Mouse (Mus musculus) heart, embryonic 14.5 days (tissue): ENCODE data around the gene Foxi1. TPM values are rescaled to one million over a fixed set of nuclear protein-coding genes. Genes with fewer than 3 reads are reported as not detected.

Experiments used
- ATAC-seq: fragments of 200-750 bp; cut with Nextera tagmentation; 2 replicates; pipeline ENCODE4 v1.8.0; 2017; ENCODE audit warnings: low read depth, moderate TSS enrichment; ENCODE audit not compliant: insufficient number of reproducible peaks, insufficient read depth, low FRiP score
- H3K27ac ChIP-seq, 2 experiments: fragments of 200-500 bp in 1 of 2; fragments of 300-500 bp in 1 of 2; sonication (generic) in 1 of 2; replicated peaks in 1 of 2; 2 replicates each; pipeline ENCODE4 v1.5.1; 2012 to 2014; ENCODE audit warnings: low read depth in 2 of 2, low read length in 2 of 2, control low read depth in 1 of 2, mild to moderate bottlenecking in 1 of 2, mixed read lengths in 1 of 2; ENCODE audit not compliant: control insufficient read depth in 1 of 2, insufficient read depth in 1 of 2
- H3K27me3 ChIP-seq: fragments of 300-500 bp; sonication (generic); 2 replicates; pipeline ENCODE4 v1.6.1; 2014; ENCODE audit warnings: mild to moderate bottlenecking, low read length, control low read depth; ENCODE audit not compliant: control insufficient read depth, insufficient read depth
- H3K36me3 ChIP-seq: fragments of 300-500 bp; sonication (generic); 2 replicates; pipeline ENCODE4 v1.6.1; 2014; ENCODE audit warnings: mild to moderate bottlenecking, control low read depth, low read length, mixed read lengths; ENCODE audit not compliant: control insufficient read depth, insufficient read depth
- H3K4me1 ChIP-seq, 2 experiments: fragments of 200-500 bp in 1 of 2; fragments of 300-500 bp in 1 of 2; sonication (generic) in 1 of 2; 2 replicates each; pipeline ENCODE4 v1.6.1; 2012 to 2014; ENCODE audit warnings: low read length in 2 of 2, control low read depth in 1 of 2, mixed read lengths in 1 of 2; ENCODE audit not compliant: control insufficient read depth in 2 of 2, insufficient read depth in 2 of 2
- H3K4me2 ChIP-seq: fragments of 300-500 bp; sonication (generic); 2 replicates; pipeline ENCODE4 v1.6.1; 2014; ENCODE audit warnings: mild to moderate bottlenecking, low read length
- H3K4me3 ChIP-seq, 2 experiments: fragments of 200-500 bp in 1 of 2; fragments of 300-500 bp in 1 of 2; sonication (generic) in 1 of 2; 2 replicates each; pipeline ENCODE4 v1.5.1; 2012 to 2014; ENCODE audit warnings: low read length in 2 of 2, mild to moderate bottlenecking in 2 of 2, control low read depth in 1 of 2, low read depth in 1 of 2, moderate library complexity in 1 of 2; ENCODE audit not compliant: control insufficient read depth in 1 of 2, insufficient read depth in 1 of 2
- H3K9ac ChIP-seq: fragments of 300-500 bp; sonication (generic); 2 replicates; pipeline ENCODE4 v1.6.1; 2014; ENCODE audit warnings: mild to moderate bottlenecking, low read length
- H3K9me3 ChIP-seq: fragments of 300-500 bp; sonication (generic); 2 replicates; pipeline ENCODE4 v1.6.1; 2016; ENCODE audit warnings: low read length, control low read depth; ENCODE audit not compliant: control insufficient read depth
- WGBS: fragments of 180-500 bp; shearing (Covaris S2); extraction: QIAGEN DNeasy Blood & Tissue Kit; methylation state at CpG from one replicate; pipeline ENCODE4 v1.1.7; 2014; 5-methylcytosine and 5-hydroxymethylcytosine counted together
- polyA plus RNA-seq: library from polyadenylated mRNA; unstranded; fragments of >200 nt; fragmentation: Nextera tagmentation; extraction: Ambion mirVana; gene quantifications from 2 replicates; pipeline ENCODE4 v1.2.1, GENCODE M21; 2014

The Foxi1 gene
- polyA plus RNA-seq, 1 experiment from 2014 or later = not detected

- Histone ChIP-seq H3K9ac (no peak overlapping the region), H3K27ac (no peak overlapping the region), H3K27me3 (no peaks in the 10 kb centered on the region), H3K9me3 (peaks cover 5% of the 10 kb centered on the region), H3K4me1 (no peaks in the 10 kb centered on the region), H3K4me2 (no peak overlapping the region), H3K4me3 (no peak overlapping the region), H3K36me3 (no peaks in the 10 kb centered on the region)
- ATAC-seq = no peak
- 76% methylated on average over 9 of the region's 9 CpGs for WGBS
Observed at GRCm38 (mm10) chr11:34158916-34159315, 49.0 kb downstream of the Foxi1 start.

DNA sequence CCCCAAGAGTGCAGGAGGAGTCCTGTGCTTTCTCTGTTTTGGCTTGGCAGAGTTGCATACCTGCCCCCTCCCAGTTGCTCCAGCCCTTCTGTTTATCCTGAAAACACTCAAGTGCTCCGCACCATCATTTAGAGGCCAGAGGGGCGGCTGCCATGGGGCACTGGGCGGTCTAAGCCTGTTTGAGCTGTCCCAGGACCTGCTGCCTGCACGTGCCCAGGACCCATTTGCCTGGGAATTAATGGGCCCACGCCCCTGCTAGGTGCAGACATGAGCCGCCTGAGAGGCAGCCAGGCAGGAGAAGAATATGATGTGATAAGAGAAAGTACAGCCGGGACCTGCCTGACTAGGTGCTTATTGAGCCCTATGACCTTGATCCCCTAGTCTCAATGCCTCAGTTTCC lies 52.7 kb downstream of the Foxi1 start:
- Histone ChIP-seq H3K4me2 (no peak overlapping the region), H3K9ac (no peak overlapping the region), H3K9me3 (no peaks in the 10 kb centered on the region), H3K27ac (no peak overlapping the region), H3K4me3 (no peak overlapping the region), H3K36me3 (no peaks in the 10 kb centered on the region), H3K27me3 (no peaks in the 10 kb centered on the region), H3K4me1 (no peaks in the 10 kb centered on the region)
- ATAC-seq = no peak
- WGBS = 57% methylated on average over 7 of the region's 7 CpGs

Other genes with a start within 250 kb of the Foxi1 start
- 1.7 and 2.0 TPM in 2 replicates for gene Kcnmb1, start 245.1 kb downstream of the Foxi1 start, polyA plus RNA-seq
- 0.11 TPM in 1 of 2 replicates, not detected in the other for gene Kcnip1, start 214.9 kb downstream of the Foxi1 start, polyA plus RNA-seq
- gene Lcp2, start 161.2 kb downstream of the Foxi1 start, polyA plus RNA-seq = 1.5 and 2.2 TPM in 2 replicates
- gene 4930469K13Rik, start 109.5 kb downstream of the Foxi1 start, polyA plus RNA-seq = not detected in 2 replicates
- gene Fam196b, start 106.7 kb upstream of the Foxi1 start, polyA plus RNA-seq = 0.15 and 0.22 TPM in 2 replicates